22 mouse cellular contexts compared by ENCODE assay signal in the genomic region with DNA sequence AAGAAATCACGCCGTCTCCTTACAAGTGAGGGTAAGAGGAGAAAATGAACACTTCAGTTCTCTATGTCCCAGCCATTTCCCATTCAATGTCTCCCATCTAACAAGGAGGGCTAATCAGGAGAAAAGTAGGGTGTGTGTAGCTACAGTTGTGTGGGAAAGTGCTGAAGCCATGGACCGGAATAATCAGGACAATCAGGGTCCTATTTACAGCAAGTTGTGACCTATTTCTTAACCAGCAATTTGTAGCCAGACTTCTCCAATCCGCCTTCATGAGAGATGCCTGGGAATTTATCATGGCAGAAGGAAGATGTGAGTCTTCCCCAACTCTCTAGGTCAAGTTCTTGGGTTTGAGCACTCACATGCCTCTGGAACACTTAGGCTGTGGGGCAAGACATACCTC.
A peak's percentile ranks its signal among the peaks of the same experiment; 100 is the strongest.
DNase-seq lines count a peak whose midpoint lies in the region; ATAC-seq lines count a peak whose summit lies in the region.
"Had no signal": no experiment of that assay in that cellular context is flagged by ENCODE, and none has a peak within 500 bp of the region (broad histone marks: within the 10 kb centered on the region; RNA-seq: fewer than 3 reads in every experiment).

No protein-coding gene starts in this region.

- no peak overlapping the region for H3K4me3 ChIP-seq in forebrain, embryonic 16.5 days (replicated peaks; ENCODE audit: low read length)

- 87% methylated on average over 4 of the region's 4 CpGs for WGBS in forebrain, embryonic 16.5 days

- H3K27ac ChIP-seq in forebrain, embryonic 16.5 days (ENCODE audit: low read length) = no peak overlapping the region

- no peak overlapping the region for H3K9ac ChIP-seq in forebrain, embryonic 16.5 days (replicated peaks; ENCODE audit: low read depth, low read length)

- H3K9me3 ChIP-seq in forebrain, embryonic 16.5 days (ENCODE audit: control insufficient read depth, low read length) = no peaks in the 10 kb centered on the region
- H3K9me3 ChIP-seq: G1E had no signal

- H3K27me3 ChIP-seq in forebrain, embryonic 16.5 days (replicated peaks; ENCODE audit: control insufficient read depth, insufficient read depth, low read length) = peaks cover 29% of the 10 kb centered on the region; the same call in 1 of the 2 replicates
- H3K27me3 ChIP-seq: CH12.LX, Patski had no signal

- no peaks in the 10 kb centered on the region for H3K36me3 ChIP-seq in forebrain, embryonic 16.5 days (ENCODE audit: control insufficient read depth, insufficient read depth)
- H3K36me3 ChIP-seq: G1E had no signal

- peak; percentile 58 for DNase-seq in heart, adult 11 months
- no peak for DNase-seq in heart, adult 8-10 months (ENCODE audit: low spot score)
- peak; percentile 56 for DNase-seq in retina, embryonic 14.5 days (ENCODE audit: low spot score)
- DNase-seq in retina, postnatal 1 day = peak; percentile 72
- DNase-seq in adrenal gland, adult 18-20 months (ENCODE audit: low spot score in 2 of 2) = no peak
- DNase-seq: adrenal gland, adult 2 months; adrenal gland, adult 8-10 months; adrenal gland, postnatal 10 days; adrenal gland, postnatal 14 days; adrenal gland, postnatal 25 days; adrenal gland, postnatal 36 days; B cell, adult 2 months; cerebellum, adult 11 months; cerebellum, adult 11-12 months; cerebellum, adult 18-20 months; cerebellum, adult 2 months had no signal

- no peak for ATAC-seq in forebrain, embryonic 16.5 days
- ATAC-seq: activated CD4-positive, CD25-positive, alpha-beta regulatory T cell, adult 4 months; CD4-positive, CD25-positive, alpha-beta regulatory T cell, adult 4 months; Patski had no signal

- H3K4me1 ChIP-seq in forebrain, embryonic 16.5 days (replicated peaks; ENCODE audit: control insufficient read depth, insufficient read depth, low read length) = peaks cover 6% of the 10 kb centered on the region

- H3K4me2 ChIP-seq in forebrain, embryonic 16.5 days (ENCODE audit: low read length) = no peak overlapping the region

Comparison
In these comparisons a context has a peak if more than half of its experiments do, and no peak if none do; other contexts are left out.
1. DNase-seq: peak in heart, adult 11 months (single experiment), retina, embryonic 14.5 days (single experiment) and retina, postnatal 1 day (single experiment); none in heart, adult 8-10 months (single experiment) and adrenal gland, adult 18-20 months (0 of 2).